Comparison of ENCODE assay signal across 7 mouse cellular contexts in genomic region chr19:5796573-5797111, GRCm38 (mm10). TPM values are rescaled to one million over a fixed set of nuclear protein-coding genes. Genes with fewer than 3 reads are reported as not detected.
A peak's percentile ranks its signal among the peaks of the same experiment; 100 is the strongest.
DNase-seq lines count a peak whose midpoint lies in the region; ATAC-seq and TF ChIP-seq lines count a peak whose summit lies in the region.

No protein-coding gene starts in this region.

- TF ChIP-seq EP300 in lung, postnatal 0 days (IDR thresholded peaks at IDR 0.05): no peak

- ATAC-seq in lung, postnatal 0 days: no peak
- no peak for ATAC-seq in intestine, embryonic 16.5 days
- no peak for ATAC-seq in neural tube, embryonic 15.5 days (ENCODE audit: low FRiP score)

- intact Hi-C loops in left cerebral cortex, postnatal 10 days (cut with DNase I): no loop called here

- WGBS in lung, postnatal 0 days: 45% methylated on average over 7 of the region's 7 CpGs
- 55% methylated on average over 7 of the region's 7 CpGs for WGBS in intestine, embryonic 16.5 days
- WGBS in neural tube, embryonic 15.5 days: 49% methylated on average over 7 of the region's 7 CpGs

- H3K27me3 ChIP-seq in lung, postnatal 0 days (replicated peaks; ENCODE audit: insufficient read depth, low read length): no peaks in the 10 kb centered on the region
- no peaks in the 10 kb centered on the region for H3K27me3 ChIP-seq in intestine, embryonic 16.5 days (replicated peaks; ENCODE audit: control insufficient read depth, insufficient read depth, low read length)
- H3K27me3 ChIP-seq in neural tube, embryonic 15.5 days (replicated peaks): no peaks in the 10 kb centered on the region

- no peaks in the 10 kb centered on the region for H3K9me3 ChIP-seq in lung, postnatal 0 days (ENCODE audit: low read length)
- H3K9me3 ChIP-seq in intestine, embryonic 16.5 days (ENCODE audit: control insufficient read depth, low read length): no peaks in the 10 kb centered on the region
- H3K9me3 ChIP-seq in neural tube, embryonic 15.5 days (replicated peaks): no peaks in the 10 kb centered on the region

- peak; percentile 64 for TF ChIP-seq POLR2A in embryonic fibroblast, embryonic 13.5 days (IDR thresholded peaks at IDR 0.05; ENCODE audit: low read depth, low read length)

- no peak for TF ChIP-seq CTCF in lung, postnatal 0 days (IDR thresholded peaks at IDR 0.05)
- TF ChIP-seq CTCF in embryonic fibroblast, embryonic 13.5 days (IDR thresholded peaks at IDR 0.05; ENCODE audit: borderline replicate concordance, insufficient read depth, low read length): no peak

- peaks cover 31% of the 10 kb centered on the region; the same call in 1 of the 2 replicates for H3K36me3 ChIP-seq in lung, postnatal 0 days (ENCODE audit: insufficient read depth, low read length)
- peaks cover 21% of the 10 kb centered on the region for H3K36me3 ChIP-seq in intestine, embryonic 16.5 days (ENCODE audit: control insufficient read depth, insufficient read depth, low read length)
- H3K36me3 ChIP-seq in neural tube, embryonic 15.5 days: peaks cover 35% of the 10 kb centered on the region

- H3K27ac ChIP-seq in lung, postnatal 0 days (ENCODE audit: low read length): peak overlapping the region; percentile 63
- peak overlapping the region; percentile 20 for H3K27ac ChIP-seq in embryonic fibroblast, embryonic 13.5 days (ENCODE audit: insufficient read depth, low read length)
- peak overlapping the region; percentile 26; the same call in 1 of the 2 replicates for H3K27ac ChIP-seq in intestine, embryonic 16.5 days (ENCODE audit: low read length)
- peak overlapping the region; percentile 19; the same call in 1 of the 2 replicates for H3K27ac ChIP-seq in neural tube, embryonic 15.5 days (replicated peaks)

- DNase-seq in lung, postnatal 0 days (ENCODE audit: low spot score): peak; percentile 27
- DNase-seq in lung, postnatal 36 days: no peak
- no peak for DNase-seq in left cerebral cortex, adult 18-20 months (ENCODE audit: low spot score in 2 of 2)
- no peak for DNase-seq in left cerebral cortex, postnatal 10 days (ENCODE audit: extremely low spot score in 1 of 2, low spot score in 2 of 2)

- peaks cover 4% of the 10 kb centered on the region; the same call in 1 of the 2 replicates for H3K4me1 ChIP-seq in lung, postnatal 0 days (ENCODE audit: insufficient read depth, low read depth, low read length)
- no peaks in the 10 kb centered on the region for H3K4me1 ChIP-seq in embryonic fibroblast, embryonic 13.5 days (ENCODE audit: control insufficient read depth, insufficient read depth, low read length)
- H3K4me1 ChIP-seq in intestine, embryonic 16.5 days (ENCODE audit: control insufficient read depth, insufficient read depth, low read length): peaks cover 29% of the 10 kb centered on the region
- peaks cover 36% of the 10 kb centered on the region for H3K4me1 ChIP-seq in neural tube, embryonic 15.5 days

- peak overlapping the region; percentile 98 for H3K9ac ChIP-seq in lung, postnatal 0 days (replicated peaks; ENCODE audit: low read depth)
- peak overlapping the region; percentile 62 for H3K9ac ChIP-seq in intestine, embryonic 16.5 days (ENCODE audit: low read depth, low read length)
- peak overlapping the region; percentile 61 for H3K9ac ChIP-seq in neural tube, embryonic 15.5 days (replicated peaks)

- peak overlapping the region; percentile 85 for H3K4me2 ChIP-seq in lung, postnatal 0 days (replicated peaks; ENCODE audit: low read depth, low read length)
- peak overlapping the region; percentile 82 for H3K4me2 ChIP-seq in intestine, embryonic 16.5 days (ENCODE audit: low read depth, low read length)
- peak overlapping the region; percentile 93 for H3K4me2 ChIP-seq in neural tube, embryonic 15.5 days

- H3K4me3 ChIP-seq in lung, postnatal 0 days (ENCODE audit: low read depth, low read length): peak overlapping the region; percentile 71
- H3K4me3 ChIP-seq in embryonic fibroblast, embryonic 13.5 days (ENCODE audit: insufficient read depth, low read length): peak overlapping the region; percentile 95
- peak overlapping the region; percentile 67 for H3K4me3 ChIP-seq in intestine, embryonic 16.5 days (ENCODE audit: low read length)
- peak overlapping the region; percentile 88 for H3K4me3 ChIP-seq in neural tube, embryonic 15.5 days (replicated peaks)

RNA-seq across cellular contexts. Expression of gene Scyl1, which starts 25.4 kb away (rescaled TPM):
- polyA plus RNA-seq in lung, postnatal 0 days (2015; fragmentation: Nextera tagmentation; extraction: Ambion mirVana): 64.6 TPM in 2 replicates
- polyA plus RNA-seq in embryonic fibroblast, embryonic 13.5 days (2011; ENCODE audit: insufficient read length, low read depth, missing spikeins): 78.4 and 83.1 TPM in 2 replicates
- 58.9 and 64.3 TPM in 2 replicates for polyA plus RNA-seq in intestine, embryonic 16.5 days (2015; fragmentation: Nextera tagmentation; extraction: Ambion mirVana)
- 81.6 and 83.1 TPM in 2 replicates for polyA plus RNA-seq in neural tube, embryonic 15.5 days (2015; fragmentation: Nextera tagmentation; extraction: Ambion mirVana)
- 10 to 100 TPM; 90.8 to 93.4 TPM for total RNA-seq in left cerebral cortex, adult 18-20 months (2021)
- total RNA-seq in left cerebral cortex, postnatal 10 days (2021): 10 to 100 TPM; 79.4 to 82.8 TPM

RNA-seq across cellular contexts. Expression of gene Ltbp3, which starts 55.9 kb away (rescaled TPM):
- 51.9 and 59.6 TPM in 2 replicates for polyA plus RNA-seq in lung, postnatal 0 days (2015; fragmentation: Nextera tagmentation; extraction: Ambion mirVana)
- 119 and 136 TPM in 2 replicates for polyA plus RNA-seq in embryonic fibroblast, embryonic 13.5 days (2011; ENCODE audit: insufficient read length, low read depth, missing spikeins)
- 14.0 and 20.8 TPM in 2 replicates for polyA plus RNA-seq in intestine, embryonic 16.5 days (2015; fragmentation: Nextera tagmentation; extraction: Ambion mirVana)
- 15.6 and 19.1 TPM in 2 replicates for polyA plus RNA-seq in neural tube, embryonic 15.5 days (2015; fragmentation: Nextera tagmentation; extraction: Ambion mirVana)
- total RNA-seq in left cerebral cortex, adult 18-20 months (2021): 10 to 100 TPM; 37.2 to 41.8 TPM
- total RNA-seq in left cerebral cortex, postnatal 10 days (2021): 10 to 100 TPM; 19.9 to 21.4 TPM
